ENCODE assay signal across 13 mouse cellular contexts in the genomic region with DNA sequence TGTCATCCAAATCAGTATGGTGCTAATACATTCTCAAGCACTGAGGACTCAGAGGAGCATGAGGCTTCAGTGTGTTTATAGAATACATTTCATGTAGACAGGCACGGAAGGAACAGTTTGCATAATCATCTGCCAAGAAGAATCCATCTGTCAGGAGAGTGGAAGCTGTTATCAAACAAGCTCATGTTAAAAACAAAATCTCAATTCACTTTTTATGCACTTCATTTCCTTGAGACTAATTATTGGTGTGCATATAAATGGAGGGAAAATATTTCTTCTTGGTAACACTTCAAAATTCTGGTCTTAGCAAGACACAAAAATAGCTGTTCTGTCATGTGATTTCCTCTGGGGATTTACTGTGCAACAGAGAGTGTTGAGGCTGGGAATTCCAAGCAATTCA.
DNase-seq lines count a peak whose midpoint lies in the region; ATAC-seq and TF ChIP-seq lines count a peak whose summit lies in the region.
"Had no signal": no experiment of that assay in that cellular context is flagged by ENCODE, and none has a peak within 500 bp of the region (broad histone marks: within the 10 kb centered on the region; RNA-seq: fewer than 3 reads in every experiment).

No protein-coding gene starts in this region.

- no peak overlapping the region for H3K9ac ChIP-seq in hindbrain, postnatal 0 days (replicated peaks; ENCODE audit: low read length)
- H3K9ac ChIP-seq in hindbrain, embryonic 12.5 days: no peak overlapping the region
- no peak overlapping the region for H3K9ac ChIP-seq in midbrain, embryonic 15.5 days
- no peak overlapping the region for H3K9ac ChIP-seq in kidney, embryonic 14.5 days (ENCODE audit: low read depth, low read length)
- H3K9ac ChIP-seq: limb, embryonic 13.5 days had no signal

- no peak for TF ChIP-seq CTCF in hindbrain, postnatal 0 days (IDR thresholded peaks at IDR 0.05; ENCODE audit: low read depth)

- H3K27ac ChIP-seq in hindbrain, postnatal 0 days: no peak overlapping the region
- no peak overlapping the region for H3K27ac ChIP-seq in hindbrain, embryonic 12.5 days
- H3K27ac ChIP-seq in midbrain, embryonic 15.5 days: no peak overlapping the region
- no peak overlapping the region for H3K27ac ChIP-seq in midbrain, embryonic 10.5 days (replicated peaks)
- H3K27ac ChIP-seq in kidney, embryonic 14.5 days (ENCODE audit: low read depth, low read length): no peak overlapping the region
- H3K27ac ChIP-seq: limb, embryonic 13.5 days had no signal

- intact Hi-C loops in left cerebral cortex, postnatal 25 days (cut with DNase I): no loop called here

- H3K4me3 ChIP-seq in hindbrain, postnatal 0 days (ENCODE audit: low read length): no peak overlapping the region
- H3K4me3 ChIP-seq in hindbrain, embryonic 12.5 days: no peak overlapping the region
- H3K4me3 ChIP-seq in midbrain, embryonic 15.5 days: no peak overlapping the region
- H3K4me3 ChIP-seq in midbrain, embryonic 10.5 days: no peak overlapping the region
- H3K4me3 ChIP-seq in kidney, embryonic 14.5 days (ENCODE audit: low read length): no peak overlapping the region
- H3K4me3 ChIP-seq: limb, embryonic 13.5 days had no signal

- no peaks in the 10 kb centered on the region for H3K9me3 ChIP-seq in hindbrain, postnatal 0 days (ENCODE audit: low read length)
- no peaks in the 10 kb centered on the region for H3K9me3 ChIP-seq in hindbrain, embryonic 12.5 days (replicated peaks)
- no peaks in the 10 kb centered on the region for H3K9me3 ChIP-seq in midbrain, embryonic 15.5 days
- no peaks in the 10 kb centered on the region for H3K9me3 ChIP-seq in midbrain, embryonic 10.5 days (replicated peaks)
- H3K9me3 ChIP-seq in kidney, embryonic 14.5 days (ENCODE audit: control insufficient read depth, low read length): no peaks in the 10 kb centered on the region
- H3K9me3 ChIP-seq: G1E; limb, embryonic 13.5 days had no signal

- ATAC-seq in hindbrain, postnatal 0 days: peak; percentile 49; the same call in 1 of the 2 replicates
- no peak for ATAC-seq in hindbrain, embryonic 12.5 days (ENCODE audit: low FRiP score)
- ATAC-seq in midbrain, embryonic 15.5 days (replicated peaks): peak; percentile 63; the same call in 1 of the 2 replicates
- ATAC-seq in kidney, embryonic 14.5 days (ENCODE audit: low FRiP score, low TSS enrichment): no peak

- H3K4me1 ChIP-seq in hindbrain, postnatal 0 days (ENCODE audit: insufficient read depth, low read length): no peaks in the 10 kb centered on the region
- no peaks in the 10 kb centered on the region for H3K4me1 ChIP-seq in hindbrain, embryonic 12.5 days
- H3K4me1 ChIP-seq in midbrain, embryonic 15.5 days: no peaks in the 10 kb centered on the region
- no peaks in the 10 kb centered on the region for H3K4me1 ChIP-seq in midbrain, embryonic 10.5 days
- H3K4me1 ChIP-seq in kidney, embryonic 14.5 days (ENCODE audit: control insufficient read depth, insufficient read depth, low read length): no peaks in the 10 kb centered on the region
- H3K4me1 ChIP-seq: limb, embryonic 13.5 days had no signal

- H3K27me3 ChIP-seq in hindbrain, postnatal 0 days (ENCODE audit: insufficient read depth, low read length): no peaks in the 10 kb centered on the region
- no peaks in the 10 kb centered on the region for H3K27me3 ChIP-seq in hindbrain, embryonic 12.5 days
- H3K27me3 ChIP-seq in midbrain, embryonic 15.5 days (replicated peaks): no peaks in the 10 kb centered on the region
- no peaks in the 10 kb centered on the region for H3K27me3 ChIP-seq in midbrain, embryonic 10.5 days (ENCODE audit: low read depth, poor library complexity, severe bottlenecking)
- H3K27me3 ChIP-seq in kidney, embryonic 14.5 days (ENCODE audit: control insufficient read depth, insufficient read depth, low read length): no peaks in the 10 kb centered on the region
- H3K27me3 ChIP-seq: limb, embryonic 13.5 days had no signal

- 27% methylated on average over 1 of the region's 1 CpGs for WGBS in hindbrain, postnatal 0 days
- WGBS in hindbrain, embryonic 12.5 days: 57% methylated on average over 1 of the region's 1 CpGs
- WGBS in midbrain, embryonic 15.5 days: 31% methylated on average over 1 of the region's 1 CpGs
- 84% methylated on average over 1 of the region's 1 CpGs for WGBS in midbrain, embryonic 10.5 days
- WGBS in kidney, embryonic 14.5 days: 64% methylated on average over 1 of the region's 1 CpGs

- no peak overlapping the region for H3K4me2 ChIP-seq in hindbrain, postnatal 0 days (ENCODE audit: low read depth, low read length)
- H3K4me2 ChIP-seq in hindbrain, embryonic 12.5 days (replicated peaks): no peak overlapping the region
- no peak overlapping the region for H3K4me2 ChIP-seq in midbrain, embryonic 15.5 days
- no peak overlapping the region for H3K4me2 ChIP-seq in kidney, embryonic 14.5 days (replicated peaks; ENCODE audit: low read depth, low read length)
- H3K4me2 ChIP-seq: limb, embryonic 13.5 days had no signal

- DNase-seq in cerebellum, postnatal 10 days: peak; percentile 34 to 60
- no peak for DNase-seq in cerebellum, adult 11 months
- peak; percentile 41 for DNase-seq in hindbrain, postnatal 0 days (ENCODE audit: low spot score)
- DNase-seq in midbrain, embryonic 10.5 days (ENCODE audit: low spot score): no peak
- peak; percentile 22 to 66 for DNase-seq in left cerebral cortex, postnatal 25 days (ENCODE audit: low spot score in 2 of 2)
- DNase-seq: heart, postnatal 14 days; kidney, postnatal 14 days; thymus, postnatal 25 days had no signal

- H3K36me3 ChIP-seq in hindbrain, postnatal 0 days (ENCODE audit: insufficient read depth, low read length): no peaks in the 10 kb centered on the region
- no peaks in the 10 kb centered on the region for H3K36me3 ChIP-seq in hindbrain, embryonic 12.5 days
- no peaks in the 10 kb centered on the region for H3K36me3 ChIP-seq in midbrain, embryonic 15.5 days (replicated peaks)
- no peaks in the 10 kb centered on the region for H3K36me3 ChIP-seq in midbrain, embryonic 10.5 days
- no peaks in the 10 kb centered on the region for H3K36me3 ChIP-seq in kidney, embryonic 14.5 days (ENCODE audit: control insufficient read depth, insufficient read depth, low read length)
- H3K36me3 ChIP-seq: G1E; limb, embryonic 13.5 days had no signal

Comparison
In these comparisons a context has a peak if more than half of its experiments do, and no peak if none do; other contexts are left out.
1. DNase-seq: peak in cerebellum, postnatal 10 days (2 of 2), hindbrain, postnatal 0 days (single experiment) and left cerebral cortex, postnatal 25 days (2 of 2); none in cerebellum, adult 11 months (single experiment) and midbrain, embryonic 10.5 days (single experiment).
2. ATAC-seq: peak in hindbrain, postnatal 0 days (single experiment) and midbrain, embryonic 15.5 days (single experiment); none in hindbrain, embryonic 12.5 days (single experiment) and kidney, embryonic 14.5 days (single experiment).